Mouse (Mus musculus): Measurements from ENCODE around the gene Pecam1. TPM values are rescaled to one million over a fixed set of nuclear protein-coding genes. Genes with fewer than 3 reads are reported as not detected.
A peak's percentile ranks its signal among the peaks of the same experiment; 100 is the strongest.

Gene Pecam1
- polyA plus RNA-seq, 1 experiment from 2014 or later = 14.8 TPM

- Histone ChIP-seq H3K9me3 (ENCODE audit: control insufficient read depth, low read length) (no peaks in the 10 kb centered on the region), H3K36me3 (ENCODE audit: control insufficient read depth, insufficient read depth, low read length) (no peaks in the 10 kb centered on the region), H3K4me2 (ENCODE audit: low read length) (no peak overlapping the region), H3K27me3 (ENCODE audit: control insufficient read depth, insufficient read depth, low read length) (no peaks in the 10 kb centered on the region), H3K27ac (replicated peaks; ENCODE audit: low read depth, low read length) (no peak overlapping the region), H3K9ac (replicated peaks; ENCODE audit: low read length) (no peak overlapping the region), H3K4me3 (replicated peaks; ENCODE audit: low read depth, low read length) (no peak overlapping the region), H3K4me1 (ENCODE audit: control insufficient read depth, insufficient read depth, low read length) (no peaks in the 10 kb centered on the region)
- 82% methylated on average over 13 of the region's 13 CpGs for WGBS
- ATAC-seq (ENCODE audit: low FRiP score, low TSS enrichment) (no peak), DNase-seq (no peak)
Observed at GRCm38 (mm10) chr11:106617821-106618580, 132.4 kb downstream of the Pecam1 start.

- no peak overlapping the region for H3K27ac ChIP-seq (replicated peaks; ENCODE audit: low read depth, low read length)
- WGBS = 86% methylated on average over 4 of the region's 4 CpGs
- H3K9ac ChIP-seq (replicated peaks; ENCODE audit: low read length) = no peak overlapping the region
- DNase-seq (no peak), ATAC-seq (ENCODE audit: low FRiP score, low TSS enrichment) (no peak)
- no peak overlapping the region for H3K4me3 ChIP-seq (replicated peaks; ENCODE audit: low read depth, low read length)
- no peaks in the 10 kb centered on the region for H3K9me3 ChIP-seq (ENCODE audit: control insufficient read depth, low read length)
- no peak overlapping the region for H3K4me2 ChIP-seq (ENCODE audit: low read length)
- H3K36me3 ChIP-seq (ENCODE audit: control insufficient read depth, insufficient read depth, low read length) = no peaks in the 10 kb centered on the region
- H3K27me3 ChIP-seq (ENCODE audit: control insufficient read depth, insufficient read depth, low read length) = no peaks in the 10 kb centered on the region
- peaks cover 10% of the 10 kb centered on the region; the same call in 1 of the 2 replicates for H3K4me1 ChIP-seq (ENCODE audit: control insufficient read depth, insufficient read depth, low read length)
Observed at GRCm38 (mm10) chr11:106615561-106615960, 134.9 kb downstream of the Pecam1 start.

- H3K27me3 ChIP-seq (ENCODE audit: control insufficient read depth, insufficient read depth, low read length) = no peaks in the 10 kb centered on the region
- no peak overlapping the region for H3K27ac ChIP-seq (replicated peaks; ENCODE audit: low read depth, low read length)
- H3K9me3 ChIP-seq (ENCODE audit: control insufficient read depth, low read length) = no peaks in the 10 kb centered on the region
- no peak for ATAC-seq (ENCODE audit: low FRiP score, low TSS enrichment)
- 90% methylated on average over 4 of the region's 4 CpGs for WGBS
- no peak overlapping the region for H3K4me2 ChIP-seq (ENCODE audit: low read length)
- H3K4me1 ChIP-seq (ENCODE audit: control insufficient read depth, insufficient read depth, low read length) = peaks cover 10% of the 10 kb centered on the region; the same call in 1 of the 2 replicates
- no peak for DNase-seq
- H3K9ac ChIP-seq (replicated peaks; ENCODE audit: low read length) = no peak overlapping the region
- H3K4me3 ChIP-seq (replicated peaks; ENCODE audit: low read depth, low read length) = no peak overlapping the region
- H3K36me3 ChIP-seq (ENCODE audit: control insufficient read depth, insufficient read depth, low read length) = no peaks in the 10 kb centered on the region
Observed at GRCm38 (mm10) chr11:106614339-106614645, 136.1 kb downstream of the Pecam1 start.

GRCm38 (mm10) chr11:106613638-106614338, 136.6 kb downstream of the Pecam1 start:
- WGBS = 56% methylated on average over 15 of the region's 15 CpGs
- H3K4me3 ChIP-seq (replicated peaks; ENCODE audit: low read depth, low read length) = peak overlapping the region; percentile 90
- peak overlapping the region; percentile 89 for H3K4me2 ChIP-seq (ENCODE audit: low read length)
- ATAC-seq (ENCODE audit: low FRiP score, low TSS enrichment) (no peak), DNase-seq (no peak)
- H3K9me3 ChIP-seq (ENCODE audit: control insufficient read depth, low read length) = no peaks in the 10 kb centered on the region
- peak overlapping the region; percentile 76 for H3K27ac ChIP-seq (replicated peaks; ENCODE audit: low read depth, low read length)
- H3K36me3 ChIP-seq (ENCODE audit: control insufficient read depth, insufficient read depth, low read length) = no peaks in the 10 kb centered on the region
- H3K27me3 ChIP-seq (ENCODE audit: control insufficient read depth, insufficient read depth, low read length) = no peaks in the 10 kb centered on the region
- peak overlapping the region; percentile 81; the same call in 1 of the 2 replicates for H3K9ac ChIP-seq (replicated peaks; ENCODE audit: low read length)
- H3K4me1 ChIP-seq (ENCODE audit: control insufficient read depth, insufficient read depth, low read length) = peaks cover 10% of the 10 kb centered on the region; the same call in 1 of the 2 replicates

- Histone ChIP-seq H3K4me2 (ENCODE audit: low read length) (peak within 1 kb of the TSS; percentile 89), H3K4me3 (replicated peaks; ENCODE audit: low read depth, low read length) (peak within 1 kb of the TSS; percentile 90), H3K9ac (replicated peaks; ENCODE audit: low read length) (peak within 1 kb of the TSS; percentile 81), H3K27ac (replicated peaks; ENCODE audit: low read depth, low read length) (peak within 1 kb of the TSS; percentile 76), H3K9me3 (ENCODE audit: control insufficient read depth, low read length) (no peaks in the 10 kb centered on the region), H3K4me1 (ENCODE audit: control insufficient read depth, insufficient read depth, low read length) (peaks cover 10% of the 10 kb centered on the region; the same call in 1 of the 2 replicates), H3K27me3 (ENCODE audit: control insufficient read depth, insufficient read depth, low read length) (no peaks in the 10 kb centered on the region), H3K36me3 (ENCODE audit: control insufficient read depth, insufficient read depth, low read length) (no peaks in the 10 kb centered on the region)
- ATAC-seq (ENCODE audit: low FRiP score, low TSS enrichment) = peak; percentile 97
- peak; percentile 97 for DNase-seq
- WGBS = under 1% methylated on average over 45 of the region's 45 CpGs
Observed at GRCm38 (mm10) chr11:106612961-106613637, 137.3 kb downstream of the Pecam1 start, which contains the start of gene Tex2. Gene Tex2 (minus strand): TSS chr11:106613423.

GRCm38 (mm10) chr11:106612209-106612960, 138.0 kb downstream of the Pecam1 start:
- Histone ChIP-seq H3K4me1 (ENCODE audit: control insufficient read depth, insufficient read depth, low read length) (peaks cover 10% of the 10 kb centered on the region; the same call in 1 of the 2 replicates), H3K27me3 (ENCODE audit: control insufficient read depth, insufficient read depth, low read length) (no peaks in the 10 kb centered on the region), H3K9ac (replicated peaks; ENCODE audit: low read length) (peak overlapping the region; percentile 81), H3K4me3 (replicated peaks; ENCODE audit: low read depth, low read length) (peak overlapping the region; percentile 90), H3K9me3 (ENCODE audit: control insufficient read depth, low read length) (no peaks in the 10 kb centered on the region), H3K27ac (replicated peaks; ENCODE audit: low read depth, low read length) (peak overlapping the region; percentile 76), H3K4me2 (ENCODE audit: low read length) (peak overlapping the region; percentile 89), H3K36me3 (ENCODE audit: control insufficient read depth, insufficient read depth, low read length) (no peaks in the 10 kb centered on the region)
- under 1% methylated on average over 65 of the region's 67 CpGs for WGBS
- DNase-seq (no peak), ATAC-seq (ENCODE audit: low FRiP score, low TSS enrichment) (peak; percentile 79)

- DNase-seq (no peak), ATAC-seq (ENCODE audit: low FRiP score, low TSS enrichment) (no peak)
- no peaks in the 10 kb centered on the region for H3K9me3 ChIP-seq (ENCODE audit: control insufficient read depth, low read length)
- no peaks in the 10 kb centered on the region for H3K27me3 ChIP-seq (ENCODE audit: control insufficient read depth, insufficient read depth, low read length)
- no peak overlapping the region for H3K4me2 ChIP-seq (ENCODE audit: low read length)
- no peaks in the 10 kb centered on the region for H3K36me3 ChIP-seq (ENCODE audit: control insufficient read depth, insufficient read depth, low read length)
- H3K4me3 ChIP-seq (replicated peaks; ENCODE audit: low read depth, low read length) = no peak overlapping the region
- no peak overlapping the region for H3K27ac ChIP-seq (replicated peaks; ENCODE audit: low read depth, low read length)
- no peak overlapping the region for H3K9ac ChIP-seq (replicated peaks; ENCODE audit: low read length)
- WGBS = 82% methylated on average over 8 of the region's 8 CpGs
- H3K4me1 ChIP-seq (ENCODE audit: control insufficient read depth, insufficient read depth, low read length) = peaks cover 10% of the 10 kb centered on the region; the same call in 1 of the 2 replicates
Observed at GRCm38 (mm10) chr11:106609731-106610130, 140.7 kb downstream of the Pecam1 start.

GRCm38 (mm10) chr11:106607316-106607715, 143.1 kb downstream of the Pecam1 start:
- Histone ChIP-seq H3K4me1 (ENCODE audit: control insufficient read depth, insufficient read depth, low read length) (peaks cover 10% of the 10 kb centered on the region; the same call in 1 of the 2 replicates), H3K4me2 (ENCODE audit: low read length) (no peak overlapping the region), H3K4me3 (replicated peaks; ENCODE audit: low read depth, low read length) (no peak overlapping the region), H3K9me3 (ENCODE audit: control insufficient read depth, low read length) (no peaks in the 10 kb centered on the region), H3K27me3 (ENCODE audit: control insufficient read depth, insufficient read depth, low read length) (no peaks in the 10 kb centered on the region), H3K27ac (replicated peaks; ENCODE audit: low read depth, low read length) (no peak overlapping the region), H3K9ac (replicated peaks; ENCODE audit: low read length) (no peak overlapping the region), H3K36me3 (ENCODE audit: control insufficient read depth, insufficient read depth, low read length) (no peaks in the 10 kb centered on the region)
- 66% methylated on average over 6 of the region's 6 CpGs for WGBS
- ATAC-seq (ENCODE audit: low FRiP score, low TSS enrichment) = no peak
- no peak for DNase-seq
